Mouse (Mus musculus) embryo, embryonic 10.5 days (tissue): ENCODE measurements around the gene C1qtnf5.

Experiments
- DNase-seq: peaks from one replicate; pipeline ENCODE4 v3.0.0-alpha.2; 2015; ENCODE audit warnings: low spot score

The C1qtnf5 gene

DNA sequence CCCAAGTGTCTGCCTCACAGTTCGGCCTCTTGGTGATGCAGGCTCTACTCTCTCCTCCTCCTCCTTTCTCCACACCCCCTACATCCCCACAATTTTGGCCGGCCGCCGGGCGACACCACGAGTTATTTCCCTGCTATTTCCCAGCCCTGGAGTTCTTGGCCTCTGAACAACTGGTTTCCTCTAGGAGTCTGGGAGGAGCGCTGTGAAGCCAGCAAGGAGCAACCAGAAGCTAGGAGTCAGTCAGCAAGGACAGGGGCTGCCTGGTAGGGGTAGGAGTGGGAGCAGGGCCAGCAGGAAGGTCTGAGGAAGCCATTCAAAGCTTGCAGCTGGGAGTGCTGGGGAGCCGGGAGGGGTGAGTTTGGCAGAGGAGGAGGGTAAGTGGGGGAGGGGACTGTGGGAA is at the start of gene C1qtnf5:
Gene C1qtnf5, plus strand, starts transcription at position 136 of the 400 bp plus-strand sequence.
- no peak for DNase-seq

DNA sequence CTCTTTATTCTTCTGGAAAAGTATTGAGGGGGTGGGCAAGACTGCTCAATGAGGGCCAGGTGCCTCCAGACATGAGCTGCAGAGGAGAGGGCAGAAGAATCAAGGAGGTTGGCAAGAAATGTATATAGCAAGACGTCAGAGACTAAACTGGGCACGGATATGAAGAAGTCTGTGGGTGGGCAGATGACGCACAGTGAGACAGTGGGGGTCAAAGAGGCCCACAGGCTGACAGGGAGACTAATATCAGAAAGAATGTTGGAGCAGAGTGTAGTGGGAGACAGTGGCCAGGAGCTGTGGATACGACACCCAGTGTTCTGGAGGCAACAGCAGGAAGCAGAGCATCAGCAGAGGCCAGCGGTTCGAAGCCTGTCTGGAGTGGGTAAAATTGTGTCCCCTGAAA is 48.4 kb upstream of the C1qtnf5 start:
- DNase-seq, result no peak

DNA sequence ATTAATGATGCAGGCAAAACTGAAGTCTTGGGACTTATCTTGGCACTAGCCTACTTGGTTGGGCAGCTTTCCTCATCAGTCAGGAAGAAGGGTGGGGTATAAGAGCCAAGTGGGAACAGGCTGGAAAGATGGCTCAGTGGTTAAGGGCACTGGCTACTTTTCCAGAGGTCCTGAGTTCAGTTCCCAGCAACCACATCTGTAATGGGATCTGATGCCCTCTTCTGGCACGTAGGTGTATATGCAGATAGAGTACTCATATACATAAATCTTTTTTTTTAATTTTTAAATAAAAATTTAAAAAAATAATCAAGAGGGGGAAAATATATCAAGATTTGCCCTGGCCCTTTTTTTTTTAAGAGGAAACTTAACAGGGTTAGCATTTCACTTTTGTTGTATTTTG is 41.9 kb upstream of the C1qtnf5 start:
- no peak for DNase-seq

DNA sequence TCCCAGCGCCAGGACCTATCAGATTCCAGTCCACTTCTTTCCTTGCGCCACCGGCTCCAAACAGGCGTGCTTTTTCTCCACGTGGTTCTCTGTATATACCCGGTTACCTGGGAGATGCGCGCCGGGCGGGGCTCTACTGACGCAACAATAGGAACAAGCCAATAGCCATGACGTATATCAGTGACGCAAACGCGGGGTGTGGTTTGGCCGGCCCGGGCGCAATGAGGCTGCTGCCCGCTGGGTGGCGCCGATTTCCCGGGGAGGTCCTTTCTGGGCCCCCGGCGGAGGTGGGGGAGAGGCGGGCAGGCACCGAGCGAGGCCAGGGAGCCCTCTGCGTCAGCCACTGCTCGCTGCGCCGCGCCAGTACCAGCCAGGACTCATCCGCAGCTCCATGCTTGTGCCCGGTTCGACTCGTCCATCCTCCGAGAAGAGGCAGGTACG is 40.2 kb upstream of the C1qtnf5 start, which contains the start of gene Usp2:
Gene Usp2, plus strand, starts transcription at position 237 of the 441 bp plus-strand sequence.
- DNase-seq, result peak; percentile 99

DNA sequence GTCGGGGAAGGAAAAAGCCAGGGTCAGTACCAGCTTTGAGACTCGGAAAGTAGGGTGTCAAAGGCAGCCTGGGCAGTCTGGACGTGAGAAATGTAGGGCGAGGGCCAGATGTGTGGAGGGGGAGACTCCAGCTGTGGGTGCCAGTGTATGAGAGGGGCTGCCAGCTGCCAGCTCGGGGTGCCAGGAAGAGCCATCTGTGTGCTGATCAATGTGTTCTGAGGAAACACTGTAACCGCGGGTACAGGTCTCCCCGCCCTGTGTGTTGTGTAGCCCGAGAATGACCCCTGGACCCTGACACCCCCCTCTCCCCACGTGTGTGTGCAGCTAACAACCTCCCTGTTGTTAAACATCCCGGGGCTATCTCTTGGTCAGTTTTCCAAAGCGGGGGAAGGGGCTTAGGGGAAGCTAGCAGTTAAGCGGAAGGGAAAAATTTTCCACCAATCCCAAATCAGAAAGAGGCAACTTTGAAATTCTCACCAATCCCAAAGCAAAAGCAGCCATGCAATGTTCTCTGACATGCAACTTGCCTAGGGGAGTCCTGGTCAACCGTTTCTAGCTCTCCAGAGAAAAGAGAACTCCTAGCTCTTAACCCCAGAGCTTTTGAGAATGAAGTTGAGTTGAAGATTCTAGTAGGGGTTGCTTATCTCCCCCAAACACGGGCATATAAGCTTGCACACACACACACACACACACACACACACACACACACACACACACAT is 39.6 kb upstream of the C1qtnf5 start:
- peak; percentile 49 for DNase-seq

DNA sequence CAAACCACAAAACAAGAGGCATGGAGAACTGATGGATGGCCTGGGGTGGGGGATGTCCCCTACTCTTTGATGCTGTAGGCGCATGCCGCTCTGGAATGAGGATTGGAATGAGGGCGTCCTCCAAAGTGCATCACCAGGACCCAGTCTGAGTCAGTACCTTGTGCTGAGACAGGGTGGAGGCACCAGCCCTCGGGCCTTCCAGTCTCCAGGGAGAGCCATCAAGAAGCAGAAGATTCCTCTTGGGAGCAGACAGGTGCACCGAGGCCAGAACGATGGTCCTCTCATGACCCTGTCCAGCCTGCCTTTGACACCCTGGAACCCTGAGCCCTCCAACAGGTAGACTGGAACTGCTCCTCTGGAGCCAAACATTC is 39.1 kb upstream of the C1qtnf5 start:
- no peak for DNase-seq

DNA sequence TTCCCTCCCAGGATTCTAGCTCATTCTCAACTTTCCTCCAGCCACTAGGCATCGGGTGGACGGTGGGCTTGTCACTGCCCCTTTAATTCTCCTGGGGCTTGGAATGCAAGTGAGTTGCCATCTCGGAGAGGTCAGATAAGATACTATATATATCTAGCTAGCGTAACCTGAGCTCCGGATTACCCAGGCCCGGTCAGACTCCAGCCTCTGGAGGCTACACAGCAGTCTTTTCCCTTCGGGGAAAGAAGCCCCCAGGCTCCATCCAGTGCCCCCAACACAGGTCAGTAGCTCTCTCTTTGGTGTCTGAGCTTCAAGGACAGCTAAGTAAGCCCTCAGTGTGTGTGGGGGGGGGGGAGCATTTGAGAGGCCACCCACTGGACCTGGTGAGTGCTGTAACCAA is 37.8 kb upstream of the C1qtnf5 start:
- peak; percentile 23 for DNase-seq

DNA sequence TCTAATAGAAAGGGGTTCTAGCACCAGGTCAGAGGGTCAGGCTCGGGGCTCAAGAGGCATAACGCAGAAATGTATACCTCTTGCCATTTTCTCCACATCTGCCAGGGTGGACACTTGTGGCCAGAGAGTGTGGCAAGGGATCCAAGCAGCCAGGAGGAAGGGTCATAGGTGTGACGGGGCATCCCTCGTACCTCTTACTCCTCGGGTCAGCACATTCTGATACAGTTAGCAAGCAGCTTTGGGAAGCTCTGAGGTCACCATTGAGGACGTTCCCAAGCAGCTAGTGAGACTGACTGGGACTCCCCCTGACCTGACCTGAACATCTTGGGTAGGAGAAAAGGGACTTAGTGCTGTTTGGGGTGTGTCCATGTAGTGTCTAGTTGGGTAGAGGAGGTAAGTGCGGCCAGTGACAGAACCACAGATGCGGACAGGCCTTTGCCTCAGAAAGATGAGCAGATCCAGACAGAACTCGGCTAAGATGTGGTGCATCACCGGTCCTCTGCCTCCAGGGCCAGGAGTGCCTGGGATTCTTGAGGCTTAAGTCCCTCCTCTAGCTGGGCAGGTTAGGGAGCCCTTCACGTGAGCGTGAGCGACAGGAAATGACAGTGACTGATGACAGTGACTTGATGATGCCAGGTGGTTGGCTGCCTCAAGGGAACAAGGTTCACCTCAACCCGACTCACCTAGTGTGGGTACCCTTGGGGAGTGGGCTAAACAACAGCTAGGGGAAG is 36.8 kb upstream of the C1qtnf5 start:
- no peak for DNase-seq

DNA sequence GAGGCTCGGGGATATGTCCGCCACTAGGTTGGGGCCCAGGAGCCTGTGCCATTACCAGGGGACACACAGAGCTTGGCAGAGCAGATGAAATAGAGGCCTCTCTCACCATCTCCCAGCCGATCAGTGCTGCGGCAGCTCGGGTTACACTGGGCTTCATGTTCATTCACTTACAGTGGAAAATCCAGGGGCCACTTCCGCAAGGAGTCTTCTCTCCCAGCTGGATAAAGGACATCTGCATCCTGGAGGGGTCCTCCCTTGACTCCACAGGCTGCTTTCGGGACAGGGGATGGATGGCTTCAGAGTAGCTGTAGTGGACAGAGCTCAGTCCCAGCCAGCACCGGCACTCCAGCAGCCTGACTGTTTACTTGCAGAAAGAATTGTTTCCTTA is 36.2 kb upstream of the C1qtnf5 start:
- DNase-seq, result peak; percentile 48

DNA sequence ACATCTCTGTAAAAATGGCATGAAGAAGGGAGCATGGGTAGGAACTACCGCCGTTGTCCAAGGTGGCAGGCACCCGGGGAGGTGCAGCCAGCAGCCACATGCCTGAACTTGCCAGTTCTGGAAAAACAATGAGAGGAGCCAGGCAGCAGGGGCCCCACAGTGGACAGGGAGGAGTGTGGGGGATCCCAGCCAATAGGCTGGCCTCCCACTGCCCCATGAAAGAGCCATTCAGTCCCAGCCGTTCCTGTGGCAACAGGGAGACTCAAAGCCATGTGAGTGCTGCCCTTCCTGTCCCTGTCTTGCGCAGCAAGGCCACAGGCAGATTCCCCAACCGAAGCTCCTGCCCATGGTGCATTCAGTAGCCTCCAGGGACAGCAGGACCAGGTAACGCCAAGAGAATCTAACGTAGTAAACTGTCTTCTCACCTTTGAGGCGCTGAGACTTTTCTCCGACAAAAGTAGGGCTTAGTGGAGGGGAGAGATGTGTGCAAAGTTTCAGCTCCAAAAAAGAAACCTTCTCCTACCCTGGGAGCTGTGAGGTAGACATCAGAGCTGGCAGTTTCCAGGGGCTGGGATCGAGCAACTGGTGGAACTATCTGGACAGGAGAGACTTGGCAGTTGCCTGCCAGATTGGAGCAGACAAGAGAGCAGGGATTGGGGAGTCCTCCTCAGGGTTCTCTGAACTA is 35.0 kb upstream of the C1qtnf5 start:
- peak; percentile 85 for DNase-seq

DNA sequence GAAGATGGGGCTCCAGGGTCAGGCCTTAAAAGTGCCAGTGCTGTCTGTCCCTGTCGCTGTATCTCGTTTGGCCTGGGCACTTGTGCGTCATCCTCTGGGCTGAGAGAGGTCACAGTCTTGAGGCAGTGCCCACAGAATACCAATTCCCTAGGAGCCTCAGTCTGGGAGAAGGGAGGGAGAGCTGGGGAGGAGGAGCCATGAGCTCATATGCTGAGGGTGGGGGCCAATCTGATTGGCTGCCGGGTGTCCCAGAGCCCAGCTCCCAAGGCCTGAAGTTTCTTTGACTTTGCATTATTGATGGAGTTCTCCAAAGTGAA is 34.5 kb upstream of the C1qtnf5 start:
- DNase-seq, result peak; percentile 69

DNA sequence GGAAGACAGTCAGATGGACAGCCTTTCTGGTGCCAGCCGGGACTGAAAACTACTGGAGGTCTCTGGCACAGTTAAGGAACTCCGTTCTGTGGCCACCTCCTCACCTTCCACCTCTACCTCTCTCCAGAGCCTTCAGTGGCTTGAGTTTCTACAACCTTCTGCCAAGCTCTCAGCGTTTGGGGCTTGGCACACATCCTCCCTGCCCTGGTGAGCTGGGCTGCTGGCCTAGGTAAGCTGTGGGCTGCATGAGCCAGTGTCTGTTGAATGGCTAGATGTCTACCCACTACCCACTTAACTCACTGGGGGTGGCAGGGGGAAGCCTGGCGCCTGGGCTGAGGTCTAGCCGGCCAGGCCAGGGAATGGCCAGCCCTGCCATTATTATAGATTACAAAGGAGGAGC is 33.9 kb upstream of the C1qtnf5 start:
- no peak for DNase-seq

DNA sequence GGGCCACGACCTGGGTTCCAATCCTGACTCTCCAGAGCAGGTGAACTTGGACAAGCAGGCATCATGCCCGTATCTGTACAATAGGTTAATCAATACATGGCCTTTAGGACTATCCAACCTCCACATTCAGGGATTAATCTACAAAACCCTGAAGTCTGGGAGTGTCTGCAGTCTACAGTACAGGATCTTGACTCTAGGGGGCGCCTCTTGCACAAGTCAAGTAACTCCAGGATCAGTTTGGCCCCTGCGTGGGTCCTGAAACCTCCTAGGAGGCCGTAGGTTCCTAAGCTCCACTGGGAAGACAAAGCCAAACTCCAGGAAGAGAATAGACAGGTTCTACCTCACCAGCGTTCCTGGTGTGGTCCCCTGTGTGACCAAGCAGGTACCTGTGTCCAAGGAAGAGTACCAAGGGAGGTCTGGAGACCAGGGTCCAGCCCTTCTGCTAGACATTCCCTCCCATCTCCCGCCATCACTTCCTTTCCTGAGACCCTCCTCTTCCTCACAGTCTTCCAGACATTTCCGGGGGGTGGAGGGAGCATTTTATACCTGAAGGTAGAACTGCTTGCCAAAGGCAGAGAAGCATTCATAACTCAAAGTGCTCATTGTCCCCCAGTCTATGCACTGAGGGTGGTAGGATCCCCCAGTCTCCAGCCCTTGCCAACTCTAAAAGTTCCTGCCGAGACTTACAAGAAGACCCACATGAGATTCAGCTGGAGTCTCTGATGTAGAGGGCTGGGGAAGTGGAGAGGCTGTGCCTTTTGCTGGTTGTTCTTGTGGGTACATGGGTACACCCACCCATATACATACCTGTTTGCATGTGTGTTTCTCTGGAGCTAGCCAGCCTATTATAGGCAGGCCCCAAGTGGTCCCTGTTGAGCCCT is 32.4 kb upstream of the C1qtnf5 start:
- DNase-seq, result peak; percentile 54

DNA sequence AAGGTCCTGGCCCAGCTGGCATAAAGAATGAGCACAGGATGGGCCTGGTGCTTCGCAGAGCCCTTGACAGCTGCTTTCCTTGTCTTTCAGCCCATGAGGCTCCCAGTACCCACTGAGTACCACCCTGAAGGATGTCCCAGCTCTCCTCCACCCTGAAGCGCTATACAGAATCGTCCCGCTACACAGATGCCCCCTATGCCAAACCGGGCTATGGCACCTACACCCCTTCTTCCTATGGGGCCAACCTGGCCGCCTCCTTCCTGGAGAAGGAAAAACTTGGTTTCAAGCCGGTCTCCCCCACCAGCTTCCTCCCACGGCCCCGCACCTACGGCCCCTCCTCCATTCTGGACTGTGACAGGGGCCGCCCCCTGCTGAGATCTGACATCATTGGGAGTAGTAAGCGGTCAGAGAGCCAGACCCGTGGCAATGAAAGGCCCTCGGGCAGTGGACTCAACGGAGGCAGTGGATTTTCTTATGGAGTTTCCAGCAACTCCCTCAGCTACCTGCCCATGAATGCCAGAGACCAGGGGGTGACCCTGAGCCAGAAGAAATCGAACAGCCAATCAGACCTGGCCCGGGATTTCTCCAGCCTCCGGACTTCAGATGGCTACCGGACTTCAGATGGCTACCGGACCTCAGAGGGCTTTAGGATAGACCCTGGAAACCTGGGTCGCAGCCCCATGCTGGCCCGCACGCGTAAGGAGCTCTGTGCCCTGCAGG is 31.6 kb upstream of the C1qtnf5 start:
- no peak for DNase-seq

DNA sequence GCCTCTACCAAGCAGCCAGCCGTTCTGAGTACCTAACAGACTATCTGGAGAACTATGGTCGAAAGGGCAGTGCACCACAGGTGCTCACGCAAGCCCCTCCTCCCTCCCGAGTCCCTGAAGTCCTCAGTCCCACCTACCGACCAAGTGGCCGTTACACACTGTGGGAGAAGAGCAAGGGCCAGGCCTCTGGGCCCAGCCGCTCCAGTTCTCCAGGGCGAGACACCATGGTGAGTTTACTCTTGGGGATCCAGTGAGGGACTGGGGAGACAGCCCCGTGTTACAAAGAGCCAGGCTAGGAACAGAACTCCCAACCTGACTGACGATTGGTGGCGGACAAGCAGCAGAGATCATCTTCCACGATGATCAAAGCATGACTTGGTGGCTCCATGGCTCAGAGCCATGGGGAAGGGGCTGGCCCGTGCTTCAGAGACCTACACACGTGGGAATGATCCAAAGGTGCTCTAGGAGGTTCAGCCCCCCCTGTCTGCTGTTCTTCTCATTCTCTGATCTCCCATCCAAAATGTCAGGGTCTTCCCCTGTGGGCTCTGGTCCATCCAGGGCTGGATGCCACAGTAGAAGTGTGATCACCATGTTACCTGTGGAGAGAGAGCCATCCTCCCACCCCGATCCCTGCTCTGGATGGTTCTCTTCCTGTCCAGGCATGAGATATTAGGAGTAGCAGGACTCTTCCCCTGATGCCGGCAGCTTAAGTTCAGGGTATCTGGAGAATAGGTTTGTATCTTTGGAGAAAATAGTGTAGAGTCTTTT is 30.9 kb upstream of the C1qtnf5 start:
- DNase-seq, result no peak

DNA sequence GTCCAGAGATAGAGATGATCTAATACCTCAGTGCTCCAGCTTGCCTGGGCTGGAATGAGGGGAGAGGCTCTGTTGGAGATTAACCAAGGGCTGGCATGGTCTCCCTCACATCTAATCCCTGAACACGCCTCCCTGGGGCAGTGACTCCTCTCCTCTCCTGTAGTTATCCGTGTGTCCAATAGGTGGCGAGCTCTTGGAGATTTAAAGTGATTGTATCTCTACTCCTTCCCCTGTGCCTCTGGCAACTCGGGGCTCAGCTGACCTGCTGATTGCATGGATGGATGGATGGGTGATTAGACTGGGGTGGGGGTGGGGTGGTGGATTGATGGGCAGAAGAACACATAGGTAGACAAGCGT is 30.3 kb upstream of the C1qtnf5 start:
- peak; percentile 85 for DNase-seq

DNA sequence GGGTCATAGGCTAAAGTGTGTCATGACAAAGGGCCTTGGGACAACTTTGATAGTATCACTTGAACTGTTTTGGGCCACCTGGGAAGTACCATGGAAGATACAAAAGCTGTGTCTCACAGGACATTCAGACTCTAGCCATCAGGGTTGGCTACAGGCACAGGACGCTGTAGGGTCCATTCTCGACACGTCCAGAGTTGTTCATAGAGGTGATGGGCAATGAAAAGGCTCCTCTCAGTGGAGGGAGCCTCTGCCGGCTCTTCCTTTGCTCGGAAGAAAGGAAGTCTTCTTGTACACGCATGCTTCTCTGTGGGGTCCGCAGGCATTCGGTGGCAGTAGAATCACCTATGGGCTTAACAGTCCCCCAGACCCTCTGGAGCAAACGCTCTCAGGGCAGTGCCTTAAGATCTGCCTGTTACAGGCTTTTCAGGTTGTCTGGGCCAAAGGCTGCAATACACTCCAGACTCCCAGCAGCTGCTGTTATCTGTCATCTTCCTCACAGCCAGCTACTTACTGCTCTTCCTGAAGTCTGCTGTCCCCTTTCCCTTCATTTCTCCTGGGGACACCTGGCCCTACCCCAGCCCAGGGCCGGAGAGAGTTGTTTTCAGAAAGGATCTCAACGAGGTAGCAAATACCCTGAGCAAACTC is 29.7 kb upstream of the C1qtnf5 start:
- no peak for DNase-seq

DNA sequence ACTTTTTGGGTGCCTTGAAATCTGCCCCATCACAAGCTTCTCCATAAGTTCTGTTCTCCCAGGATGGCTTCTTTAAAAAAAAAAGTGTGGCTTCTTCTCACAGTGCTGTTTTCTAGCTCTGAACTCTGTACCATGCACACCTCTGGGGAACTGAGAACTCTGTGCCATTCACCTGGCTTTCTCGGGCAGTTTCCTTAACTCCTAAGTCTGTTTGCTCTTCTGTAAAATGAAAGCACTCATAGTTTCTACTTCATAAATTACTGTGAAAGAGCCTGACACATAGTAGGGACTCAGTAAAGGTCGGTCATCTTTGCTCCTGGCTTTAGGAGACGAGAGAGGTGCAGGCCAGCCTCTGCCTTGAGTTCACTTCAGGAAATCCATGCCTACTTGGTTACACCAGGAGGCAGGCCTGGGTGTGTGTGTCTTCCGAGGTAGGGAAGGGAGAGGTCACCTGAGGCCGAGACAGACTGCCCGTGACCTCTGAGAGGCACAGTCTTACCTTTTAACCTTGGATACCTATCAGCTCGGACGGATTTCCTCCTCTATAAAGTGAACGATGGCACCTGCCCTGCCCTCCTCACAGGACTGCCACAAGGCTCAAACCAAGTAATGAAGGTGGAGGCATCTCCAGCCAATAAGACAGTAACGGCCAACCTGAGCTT is 28.8 kb upstream of the C1qtnf5 start:
- DNase-seq, result no peak

DNA sequence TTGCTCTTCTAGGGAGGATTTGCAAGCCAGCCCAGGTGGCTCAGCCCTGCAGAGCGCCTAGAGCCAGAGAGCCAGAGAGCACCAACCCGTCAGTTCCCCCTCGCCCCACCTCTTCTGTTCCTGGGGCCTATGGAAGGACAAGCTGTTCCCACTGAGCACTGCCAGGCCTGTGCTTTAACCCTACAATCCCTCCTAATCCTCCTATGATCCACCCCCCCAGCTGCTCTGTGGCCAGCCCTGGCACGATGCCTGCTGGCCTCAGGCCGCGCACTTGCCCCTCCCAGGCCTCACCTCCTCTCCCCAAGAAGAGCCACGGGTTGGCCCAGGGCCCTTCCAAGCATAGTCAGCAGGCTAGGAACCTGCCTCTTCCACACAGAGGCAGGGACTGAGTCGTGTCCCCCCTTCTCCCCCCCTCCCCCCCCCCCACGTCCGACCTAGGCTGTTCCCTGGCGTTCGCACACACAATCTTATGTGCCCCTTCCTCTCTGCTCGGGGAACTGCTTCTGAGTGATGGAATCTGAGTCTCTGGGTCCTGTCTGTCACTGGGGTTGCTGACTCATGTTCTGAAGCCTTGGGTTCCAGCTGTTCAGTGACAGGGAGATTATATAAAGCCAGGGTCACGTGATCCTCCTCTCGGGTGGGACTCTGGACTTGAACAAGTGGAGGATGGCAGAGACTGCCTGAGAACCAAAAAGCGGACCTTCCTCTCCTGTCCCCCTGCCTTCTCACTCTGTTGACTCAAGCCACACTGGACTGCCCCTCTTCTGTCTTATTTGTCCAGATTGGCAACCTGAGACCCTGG is 27.9 kb upstream of the C1qtnf5 start:
- DNase-seq, result no peak
